ENCODE assay signal across 8 mouse cellular contexts in genomic region chr7:127712461-127713385, GRCm38 (mm10). TPM values are rescaled to one million over a fixed set of nuclear protein-coding genes. Genes with fewer than 3 reads are reported as not detected.
A peak's percentile ranks its signal among the peaks of the same experiment; 100 is the strongest.
DNase-seq lines count a peak whose midpoint lies in the region; ATAC-seq and TF ChIP-seq lines count a peak whose summit lies in the region.

TSS of gene Ctf1 (plus strand) at chr7:127712736.

- peak; percentile 13; the same call in 1 of the 2 replicates for TF ChIP-seq POLR2A in small intestine, adult 2 months (IDR thresholded peaks at IDR 0.05; ENCODE audit: low read depth, low read length)

- ATAC-seq in CD4-positive, CD25-positive, alpha-beta regulatory T cell, adult 4 months, result no peak
- ATAC-seq in granulocyte monocyte progenitor cell, adult 5-6 weeks (replicated peaks; ENCODE audit: poor library complexity, severe bottlenecking), result peak; percentile 49
- peak; percentile 75 for ATAC-seq in limb, embryonic 11.5 days (ENCODE audit: insufficient number of reproducible peaks, low FRiP score, low TSS enrichment, low read depth)
- ATAC-seq in midbrain, embryonic 13.5 days, result peak; percentile 64

- no peaks in the 10 kb centered on the region for H3K9me3 ChIP-seq in limb, embryonic 11.5 days (ENCODE audit: control insufficient read depth, low read length)
- H3K9me3 ChIP-seq in midbrain, embryonic 13.5 days, result no peaks in the 10 kb centered on the region

- under 1% methylated on average over 28 of the region's 28 CpGs for WGBS in limb, embryonic 11.5 days
- 1% methylated on average over 28 of the region's 28 CpGs for WGBS in midbrain, embryonic 13.5 days
- WGBS in small intestine, adult 2 months, result 6% methylated on average over 28 of the region's 28 CpGs

- no peak for TF ChIP-seq CTCF in small intestine, adult 2 months (IDR thresholded peaks at IDR 0.05; ENCODE audit: extremely low read depth, insufficient read length, insufficient replicate concordance, low read depth, low read length)

- peak within 1 kb of the TSS; percentile 85 for H3K27ac ChIP-seq in limb, embryonic 11.5 days (replicated peaks; ENCODE audit: low read depth, low read length)
- H3K27ac ChIP-seq in midbrain, embryonic 13.5 days, result peak within 1 kb of the TSS; percentile 78
- peak within 1 kb of the TSS; percentile 70 for H3K27ac ChIP-seq in small intestine, adult 2 months (ENCODE audit: insufficient read depth, low read depth, low read length)

- peak; percentile 70 for DNase-seq in CD4-positive, CD25-positive, alpha-beta regulatory T cell, adult 2 months (ENCODE audit: low read depth, low spot score)
- peak; percentile 89 for DNase-seq in embryo, embryonic 9.5 days (ENCODE audit: extremely low spot score)
- DNase-seq in kidney, adult 11 months, result peak; percentile 88
- DNase-seq in limb, embryonic 11.5 days (ENCODE audit: low spot score), result peak; percentile 90

- no peaks in the 10 kb centered on the region for H3K36me3 ChIP-seq in limb, embryonic 11.5 days (ENCODE audit: control insufficient read depth, insufficient read depth, low read length)
- H3K36me3 ChIP-seq in midbrain, embryonic 13.5 days, result no peaks in the 10 kb centered on the region
- H3K36me3 ChIP-seq in small intestine, adult 2 months (ENCODE audit: control insufficient read depth, insufficient read depth, low read length), result no peaks in the 10 kb centered on the region

- H3K4me1 ChIP-seq in limb, embryonic 11.5 days (ENCODE audit: control insufficient read depth, insufficient read depth, low read length), result peaks cover 24% of the 10 kb centered on the region
- H3K4me1 ChIP-seq in midbrain, embryonic 13.5 days (replicated peaks), result peaks cover 38% of the 10 kb centered on the region
- H3K4me1 ChIP-seq in small intestine, adult 2 months (ENCODE audit: control insufficient read depth, insufficient read depth, insufficient read length, low read length), result peaks cover 25% of the 10 kb centered on the region

- peak within 1 kb of the TSS; percentile 66 for H3K9ac ChIP-seq in limb, embryonic 11.5 days (ENCODE audit: low read length)
- H3K9ac ChIP-seq in midbrain, embryonic 13.5 days (replicated peaks), result no peak within 1 kb of the TSS

- peak within 1 kb of the TSS; percentile 39 for H3K4me3 ChIP-seq in limb, embryonic 11.5 days (ENCODE audit: low read depth, low read length)
- H3K4me3 ChIP-seq in midbrain, embryonic 13.5 days (replicated peaks), result peak within 1 kb of the TSS; percentile 35
- peak within 1 kb of the TSS; percentile 54 for H3K4me3 ChIP-seq in small intestine, adult 2 months (ENCODE audit: low read depth, low read length)

- no peaks in the 10 kb centered on the region for H3K27me3 ChIP-seq in limb, embryonic 11.5 days (ENCODE audit: control insufficient read depth, insufficient read depth, low read length)
- H3K27me3 ChIP-seq in midbrain, embryonic 13.5 days, result peaks cover 3% of the 10 kb centered on the region; the same call in 1 of the 2 replicates
- no peaks in the 10 kb centered on the region for H3K27me3 ChIP-seq in small intestine, adult 2 months (ENCODE audit: control insufficient read depth, insufficient read depth, low read length)

- H3K4me2 ChIP-seq in limb, embryonic 11.5 days (ENCODE audit: low read depth, severe bottlenecking), result peak within 1 kb of the TSS; percentile 64
- peak within 1 kb of the TSS; percentile 55 for H3K4me2 ChIP-seq in midbrain, embryonic 13.5 days (replicated peaks)

RNA-seq across cellular contexts. Expression of gene Ctf1, which starts in this region (rescaled TPM):
- not detected for polyA plus RNA-seq in CD4-positive, CD25-positive, alpha-beta regulatory T cell, adult 4 months (2017; shearing (Covaris generic))
- 0.73 and 1.2 TPM in 2 replicates for total RNA-seq in granulocyte monocyte progenitor cell, adult 5-6 weeks (2014; fragmentation: Nextera tagmentation)
- total RNA-seq in granulocyte monocyte progenitor cell, adult 5-6 weeks (2017), result 0.90 and 3.2 TPM in 2 replicates
- polyA plus RNA-seq in limb, embryonic 11.5 days (2014; fragmentation: Nextera tagmentation; extraction: Ambion mirVana), result 19.6 and 21.4 TPM in 2 replicates
- 1.6 and 3.0 TPM in 2 replicates for polyA plus RNA-seq in midbrain, embryonic 13.5 days (2015; fragmentation: Nextera tagmentation; extraction: Ambion mirVana)
- polyA plus RNA-seq in small intestine, adult 2 months (2012; rRNA removed), result 7.1 and 8.3 TPM in 2 replicates
